Mouse (Mus musculus): ENCODE data around the gene Zscan25.
"Not testable (repeated sequence)": the region's sequence is repeated elsewhere in the genome, so short reads cannot be mapped to it uniquely, and the experiment has no call there.

The Zscan25 gene

DNA sequence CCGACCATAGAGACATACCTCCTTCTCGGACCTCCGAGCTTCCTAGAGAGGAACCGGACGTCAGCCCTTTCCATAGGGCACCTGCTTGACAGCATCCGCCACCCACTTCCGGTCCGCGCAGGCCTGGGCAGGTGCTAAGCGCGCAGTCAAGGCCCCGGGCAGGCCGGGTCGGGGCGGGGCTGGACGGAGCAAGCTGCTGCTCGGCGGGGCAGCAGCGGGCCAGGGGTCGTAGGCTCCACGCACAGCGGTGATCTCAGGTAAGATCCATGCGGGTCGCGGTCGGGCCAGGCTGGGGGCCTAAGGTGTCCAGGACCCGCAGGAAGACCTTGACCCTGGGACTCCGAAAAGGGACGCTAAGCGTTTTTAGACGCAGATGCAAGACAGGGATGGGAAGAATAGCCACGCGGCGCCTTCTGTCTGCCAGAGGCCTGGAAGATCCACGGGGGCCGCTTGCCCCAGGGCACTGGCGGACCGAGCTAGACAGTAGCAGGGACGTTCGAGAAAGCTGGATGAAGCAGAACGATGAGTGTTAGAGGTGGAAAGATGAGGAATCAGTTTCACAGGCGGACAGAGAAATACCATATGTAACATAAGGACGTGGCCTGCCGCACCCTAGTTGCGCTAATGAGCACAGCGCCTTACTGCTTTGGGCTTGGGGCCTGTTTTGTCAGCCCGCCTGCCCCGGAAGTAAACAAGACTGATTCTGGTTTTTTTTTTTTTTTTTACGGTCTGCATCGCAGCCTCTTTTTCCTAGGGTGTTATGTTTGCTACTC, at the start of gene Zscan25:
TSS of gene Zscan25 (plus strand) at position 130 of the 773 bp plus-strand sequence.
- DNase-seq, result peak; percentile 92

DNA sequence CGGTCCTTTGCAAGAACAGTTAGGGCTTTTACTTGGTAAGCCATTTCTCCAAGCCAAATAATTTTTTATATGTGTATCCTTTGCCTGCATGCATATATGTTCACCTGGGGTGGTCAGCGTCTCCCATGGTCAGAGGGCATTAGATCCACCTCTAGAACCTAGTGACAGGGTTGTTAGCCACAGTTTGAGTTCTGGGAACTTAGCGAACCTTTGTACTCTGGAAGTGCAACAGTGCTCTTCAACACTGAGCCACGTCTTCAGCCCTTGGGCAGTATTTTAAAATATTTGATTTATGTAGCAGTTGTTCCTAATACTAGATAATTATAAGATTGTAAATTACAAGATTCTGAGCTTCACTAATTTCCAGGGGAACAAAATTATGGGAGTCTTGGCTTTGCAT, 49.7 kb upstream of the Zscan25 start:
- no peak for DNase-seq

DNA sequence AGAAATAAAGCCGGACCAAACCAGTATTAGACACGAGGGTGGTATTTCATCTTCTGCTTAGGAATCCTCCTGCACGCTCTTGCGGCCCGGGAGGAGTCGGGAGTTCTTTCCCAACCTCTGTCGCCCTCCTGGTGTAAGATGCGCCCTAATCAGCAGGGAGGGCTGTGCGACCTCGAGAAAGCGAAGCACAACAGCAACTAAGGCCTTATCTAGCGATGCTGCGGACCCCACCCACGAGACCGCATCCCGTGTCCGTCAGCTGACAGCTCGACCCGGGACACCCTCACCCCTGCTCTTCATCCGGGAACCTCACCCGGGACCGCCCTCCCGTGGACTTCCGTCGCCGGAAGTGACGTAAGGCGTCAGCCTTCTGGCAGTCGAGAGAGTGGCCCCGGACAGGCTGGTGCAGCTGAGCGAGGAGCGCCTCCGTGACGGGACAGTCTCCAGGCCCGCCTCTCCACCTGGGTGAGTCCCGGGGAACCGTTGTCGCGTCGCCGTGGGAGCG, 48.9 kb upstream of the Zscan25 start, which contains the start of gene Zfp655:
TSS of gene Zfp655 (plus strand) at position 349 of the 505 bp plus-strand sequence.
- peak; percentile 97 for DNase-seq

DNA sequence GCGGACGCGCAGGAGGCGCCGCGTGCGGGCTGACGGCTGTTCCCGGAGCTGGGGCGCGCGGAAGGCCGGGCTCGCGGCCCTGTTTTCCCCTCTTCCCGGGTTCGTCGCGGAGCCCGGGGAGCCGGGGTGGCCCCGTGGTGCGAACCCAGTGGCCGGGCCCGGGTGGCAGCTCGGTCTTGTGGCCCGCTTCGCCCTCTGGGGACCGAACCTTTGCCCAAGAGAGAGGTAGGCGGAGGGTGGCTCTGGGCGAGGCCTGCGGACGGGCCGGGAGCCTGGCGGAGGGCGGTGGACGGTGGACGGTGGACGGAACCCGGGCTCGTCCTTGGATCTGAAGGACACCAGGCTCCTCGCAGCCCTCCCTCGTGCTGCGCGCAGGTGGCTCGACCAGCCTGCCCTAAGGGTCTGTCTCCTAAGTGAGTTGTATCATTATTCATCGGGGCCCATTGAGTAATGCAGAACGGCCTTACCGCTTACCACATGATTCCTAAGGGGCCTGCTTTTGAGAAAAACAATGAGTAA, 48.3 kb upstream of the Zscan25 start:
- DNase-seq, result no peak

DNA sequence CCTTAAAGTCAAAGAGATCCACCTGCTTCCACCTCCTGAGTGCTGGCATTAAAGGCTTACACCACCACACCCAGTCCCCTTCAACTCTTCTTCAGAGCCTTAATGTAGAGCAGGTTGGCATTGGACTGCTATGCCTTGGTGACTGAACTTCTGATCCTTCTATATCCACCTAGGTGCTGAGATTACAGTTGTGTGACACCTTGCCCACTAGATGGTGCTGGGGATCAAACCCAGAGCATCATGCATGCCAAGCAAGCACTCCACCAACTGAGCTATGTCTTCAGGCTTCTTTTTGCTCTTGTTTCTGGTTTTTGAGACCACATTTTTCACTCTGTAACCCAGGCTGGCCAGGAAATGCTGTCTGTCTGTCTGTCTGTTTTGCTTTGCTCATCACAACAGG, 45.7 kb upstream of the Zscan25 start:
- DNase-seq, result peak; percentile 22

DNA sequence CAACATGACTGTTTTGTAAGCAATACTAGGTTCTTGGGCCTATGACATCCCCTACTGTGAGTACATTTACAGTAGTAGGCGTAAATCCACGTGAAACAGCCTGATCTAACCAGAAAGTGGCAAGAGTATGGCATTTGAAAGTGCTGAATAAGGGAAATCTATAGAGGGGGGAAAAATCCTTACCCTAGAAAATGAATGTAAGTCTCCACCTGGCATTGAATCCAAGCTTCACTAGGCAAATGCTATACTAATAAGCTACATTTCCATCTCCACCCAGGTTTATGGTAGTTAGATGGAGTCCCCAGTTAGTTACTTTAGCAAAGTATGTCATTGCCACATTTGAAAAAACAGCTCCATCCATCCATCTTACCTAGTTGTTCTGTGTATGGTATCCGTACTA, 30.8 kb upstream of the Zscan25 start:
- DNase-seq, result no peak

DNA sequence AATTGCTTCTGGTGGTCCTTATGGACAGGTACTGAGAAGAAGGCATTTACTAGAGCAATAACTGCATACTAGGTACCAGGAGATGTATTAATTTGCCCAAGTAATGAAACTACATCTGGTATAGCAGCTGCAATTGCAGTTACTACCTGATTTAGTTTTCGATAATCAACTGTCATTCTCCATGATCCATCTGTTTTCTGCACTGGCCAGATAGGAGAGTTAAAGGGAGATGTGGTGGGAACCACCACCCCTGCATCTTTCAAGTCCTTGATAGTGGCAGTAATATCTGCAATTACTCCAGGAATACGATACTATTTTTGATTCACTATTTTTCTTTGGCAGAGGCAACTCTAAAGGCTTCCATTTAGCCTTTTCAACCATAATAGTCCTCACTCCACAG, 6.7 kb upstream of the Zscan25 start:
- DNase-seq, result not testable (repeated sequence)

DNA sequence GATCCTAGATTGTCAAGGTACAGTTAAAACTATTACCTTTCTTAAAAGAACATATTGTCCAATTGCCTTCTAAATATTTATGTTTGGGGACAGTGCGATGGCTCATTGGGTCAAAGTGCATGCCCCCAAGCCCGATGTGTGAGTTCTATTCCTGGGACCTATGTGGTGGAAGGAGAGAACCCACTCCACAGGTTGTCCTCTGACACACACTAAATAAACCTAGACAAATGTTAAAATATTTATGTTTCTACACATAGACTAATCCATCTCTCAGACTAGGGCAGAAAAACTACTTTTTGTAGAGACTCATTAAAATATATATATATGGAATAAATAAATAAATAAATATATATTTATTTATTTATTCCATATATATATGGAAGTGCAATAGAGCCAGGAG, 352 bp upstream of the Zscan25 start:
- DNase-seq, result no peak

DNA sequence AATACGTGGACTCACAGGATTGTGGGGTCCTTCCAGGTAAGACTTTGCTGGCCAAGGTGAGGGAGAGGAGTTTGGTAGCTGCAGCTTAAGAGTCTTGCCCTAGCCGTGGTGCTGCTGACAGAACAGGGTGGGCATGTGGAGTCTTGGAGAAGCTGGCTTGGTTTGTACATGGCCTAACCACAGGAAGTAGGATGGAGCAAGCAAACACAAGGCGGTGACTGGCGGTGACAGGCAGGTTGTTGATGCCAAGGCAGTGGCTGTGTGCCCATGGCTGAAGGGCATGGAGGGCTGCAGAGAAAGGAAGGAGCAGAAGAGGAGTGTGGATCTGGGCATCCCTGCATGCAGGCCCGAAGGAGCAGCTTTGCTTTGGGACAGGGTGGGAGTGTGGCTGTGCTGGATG, 8.1 kb downstream of the Zscan25 start:
- no peak for DNase-seq

DNA sequence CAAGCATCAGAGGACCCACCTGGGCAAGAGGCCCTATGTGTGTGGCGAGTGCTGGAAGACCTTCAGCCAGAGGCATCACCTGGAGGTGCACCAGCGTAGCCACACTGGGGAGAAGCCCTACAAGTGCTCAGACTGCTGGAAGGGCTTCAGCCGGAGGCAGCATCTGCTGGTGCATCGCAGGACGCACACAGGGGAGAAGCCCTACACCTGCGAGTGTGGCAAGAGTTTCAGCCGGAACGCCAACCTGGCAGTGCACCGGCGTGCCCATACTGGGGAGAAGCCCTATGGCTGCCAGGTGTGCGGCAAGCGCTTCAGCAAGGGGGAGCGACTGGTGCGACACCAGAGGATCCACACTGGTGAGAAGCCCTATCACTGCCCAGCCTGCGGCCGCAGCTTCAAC, 10.4 kb downstream of the Zscan25 start:
- DNase-seq, result no peak

DNA sequence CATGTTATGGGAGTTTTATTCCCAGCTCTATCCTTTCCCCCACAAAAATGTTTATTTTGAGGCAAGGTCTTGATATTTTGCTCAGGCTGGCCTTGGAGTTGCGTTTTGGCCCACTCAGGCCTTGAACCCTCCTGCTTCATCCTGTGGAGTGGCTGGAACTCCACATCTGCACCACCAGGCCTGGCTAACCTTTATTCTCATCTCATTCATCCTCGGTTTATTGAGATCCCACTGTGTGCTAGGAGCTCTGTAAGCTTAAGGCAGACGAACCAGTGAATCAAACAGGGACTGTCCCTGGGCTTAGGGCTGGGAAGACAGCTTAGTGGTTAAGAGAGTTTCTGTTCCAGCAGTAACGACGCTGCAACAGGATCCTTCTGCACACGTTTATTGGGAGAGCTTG, 12.1 kb downstream of the Zscan25 start:
- no peak for DNase-seq

DNA sequence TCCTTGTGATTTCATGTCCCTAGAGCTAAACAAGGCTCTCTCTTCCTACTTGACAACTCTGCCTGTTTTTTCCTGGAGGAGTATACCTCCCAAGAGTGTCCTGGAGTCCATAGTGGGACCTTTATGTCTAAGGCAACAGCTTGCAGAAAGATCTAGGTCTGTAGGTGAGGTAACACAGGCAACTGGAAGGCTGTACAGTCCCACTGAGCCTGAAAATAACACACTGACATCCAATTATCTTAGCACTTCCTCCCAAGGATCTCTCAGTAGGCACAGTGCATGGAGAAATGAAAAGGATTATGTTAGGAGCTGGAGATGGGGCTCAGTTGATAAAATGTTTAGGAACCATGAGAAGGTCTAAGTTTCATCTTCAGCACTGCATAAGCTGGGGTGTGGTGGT, 20.2 kb downstream of the Zscan25 start:
- no peak for DNase-seq

DNA sequence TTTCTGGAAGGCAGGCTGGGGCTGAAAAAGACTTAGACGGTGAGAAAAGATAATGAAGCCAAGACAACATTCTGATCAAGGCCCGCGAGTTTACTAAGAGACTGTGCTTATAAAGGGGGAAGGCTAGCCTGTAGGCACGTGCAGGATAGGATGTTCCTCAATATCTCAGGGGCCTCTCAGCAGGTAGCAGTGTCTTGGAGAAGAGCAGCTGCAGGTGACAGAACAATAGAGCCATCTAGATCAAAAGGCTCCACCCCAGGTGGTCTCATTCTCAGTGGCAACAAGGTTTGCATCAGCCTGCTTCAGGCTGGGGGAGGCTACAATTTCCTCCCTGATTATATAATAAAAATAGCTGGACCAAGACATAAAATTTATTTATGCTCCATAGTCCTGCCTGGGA, 21.5 kb downstream of the Zscan25 start:
- not testable (repeated sequence) for DNase-seq

DNA sequence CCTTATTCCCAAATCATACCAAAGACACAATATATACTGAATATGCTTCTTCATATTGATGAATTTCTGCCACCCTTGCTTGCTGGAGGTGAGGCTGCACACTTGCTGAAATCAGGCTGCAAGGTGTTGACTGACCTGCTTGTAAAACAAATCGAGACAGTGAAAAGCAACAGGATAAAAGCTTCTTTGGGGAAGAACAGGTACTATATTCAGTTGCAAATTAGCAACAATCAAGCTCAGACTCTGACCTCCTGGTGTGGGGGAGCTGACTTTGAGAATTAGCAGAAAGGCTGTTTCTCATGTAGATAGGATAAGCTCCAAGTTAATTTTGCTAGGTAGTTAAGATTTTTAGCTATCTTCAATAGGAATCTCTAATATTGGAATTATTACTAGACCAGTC, 22.1 kb downstream of the Zscan25 start:
- no peak for DNase-seq

DNA sequence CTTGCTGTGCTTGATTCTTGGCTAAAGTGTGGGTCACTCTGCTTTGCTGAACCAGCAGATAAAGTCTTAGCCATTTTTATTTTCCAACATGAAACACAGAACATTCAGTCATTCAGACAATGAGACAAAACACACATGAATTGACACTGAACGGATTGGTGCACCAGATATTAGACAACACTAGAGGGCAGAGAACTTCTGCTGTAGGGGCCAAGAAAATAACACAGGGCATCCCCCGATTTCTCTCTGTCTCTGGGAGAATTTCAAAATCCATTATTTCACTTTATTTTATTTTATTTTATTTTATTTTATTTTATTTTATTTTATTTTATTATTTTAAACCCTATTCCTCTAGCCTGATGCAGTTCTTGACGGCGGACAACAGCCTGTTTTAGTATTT, 26.7 kb downstream of the Zscan25 start:
- DNase-seq, result not testable (repeated sequence)

DNA sequence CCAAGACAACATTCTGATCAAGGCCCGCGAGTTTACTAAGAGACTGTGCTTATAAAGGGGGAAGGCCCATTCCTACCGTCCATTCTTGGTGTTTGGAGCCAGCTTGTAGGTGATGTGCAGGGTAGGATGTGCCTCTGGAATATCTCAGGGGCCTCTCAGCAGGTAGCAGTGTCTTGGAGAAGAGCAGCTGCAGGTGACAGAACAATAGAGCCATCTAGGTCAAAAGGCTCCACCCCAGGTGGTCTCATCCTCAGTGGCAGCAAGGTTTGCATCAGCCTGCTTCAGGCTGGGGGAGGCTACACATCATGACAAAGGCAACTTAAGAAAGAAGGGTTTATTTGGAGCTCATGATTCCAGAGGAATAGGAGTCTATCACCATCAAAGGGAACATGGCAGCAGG, 27.5 kb downstream of the Zscan25 start:
- not testable (repeated sequence) for DNase-seq

DNA sequence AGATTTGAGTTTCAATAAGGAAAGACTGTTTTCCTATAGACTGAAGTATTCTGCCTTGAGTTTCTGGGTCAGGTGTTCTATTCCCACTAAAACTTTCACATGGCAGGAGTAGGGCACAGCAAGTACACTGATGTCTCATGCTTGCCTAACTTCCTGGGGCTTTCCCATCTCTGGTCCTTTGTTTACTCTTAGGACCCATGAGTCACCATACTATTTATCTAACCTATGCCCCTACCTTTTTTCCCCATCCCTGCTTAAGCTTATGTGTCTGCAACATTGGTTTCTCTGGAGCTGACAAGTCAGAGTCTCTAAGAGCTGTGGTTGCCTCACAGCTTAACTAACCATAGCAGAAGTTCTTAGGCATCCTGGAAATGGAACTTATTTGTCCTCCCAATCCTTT, 33.5 kb downstream of the Zscan25 start:
- no peak for DNase-seq

DNA sequence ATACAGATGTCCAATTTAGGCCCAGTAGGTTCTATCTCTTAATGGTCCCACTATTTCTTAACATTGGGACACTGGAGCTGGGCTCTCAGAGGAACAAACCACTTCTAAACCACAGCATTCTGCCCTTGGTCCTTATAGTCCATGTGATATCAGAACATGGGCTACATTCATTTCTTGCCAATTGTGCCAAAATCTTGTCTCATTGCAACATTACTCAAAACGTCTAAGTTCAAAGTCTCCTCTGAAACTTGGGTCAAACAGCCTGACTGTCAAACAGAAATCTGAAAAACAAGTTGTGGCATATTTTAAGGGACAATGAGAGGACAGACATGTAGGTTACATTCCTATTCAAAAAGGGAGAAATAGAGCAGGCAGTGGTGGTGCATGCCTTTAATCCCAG, 36.8 kb downstream of the Zscan25 start:
- no peak for DNase-seq

DNA sequence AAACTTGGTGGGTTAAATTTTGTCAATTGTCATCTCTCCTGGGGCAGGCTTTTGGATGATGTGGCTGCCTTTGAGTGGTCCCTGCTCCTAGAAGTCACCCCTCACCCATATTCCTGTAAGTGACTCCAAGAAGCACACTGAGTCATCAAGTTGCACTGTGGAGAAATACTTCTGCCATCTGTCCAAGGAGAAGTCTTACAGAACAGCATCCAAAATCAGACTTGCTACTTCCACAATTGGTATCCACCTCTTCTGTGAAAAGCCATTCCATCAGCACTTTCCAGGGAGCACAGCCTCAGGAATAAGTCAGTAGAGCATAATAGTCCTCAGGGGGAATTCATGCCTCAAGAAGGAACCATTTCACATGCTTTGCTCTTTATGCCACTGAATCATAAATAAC, 58.5 kb downstream of the Zscan25 start:
- DNase-seq, result not testable (repeated sequence)
